Mouse (Mus musculus): ENCODE measurements around the gene Fgfr1op.
"Not testable (repeated sequence)": the region's sequence is repeated elsewhere in the genome, so short reads cannot be mapped to it uniquely, and the experiment has no call there.

The Fgfr1op gene

DNA sequence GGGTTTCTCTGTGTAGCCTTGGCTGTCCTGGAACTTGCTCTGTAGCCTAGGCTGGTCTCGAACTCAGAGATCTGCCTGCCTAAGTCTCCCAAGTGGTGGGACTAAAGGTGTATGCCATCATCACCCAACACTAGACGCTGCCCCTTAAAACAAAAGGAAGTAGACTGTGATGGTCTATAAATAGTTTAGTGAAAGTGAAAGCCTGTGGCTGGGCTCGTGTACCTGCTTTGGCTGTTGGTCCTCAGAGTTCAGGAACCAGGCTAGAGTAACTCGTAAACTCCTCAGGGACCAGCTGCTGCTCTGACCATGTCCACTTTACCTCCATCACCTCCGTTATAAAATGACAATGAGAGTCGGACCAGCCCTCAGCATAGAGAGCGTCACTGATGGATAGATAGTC is 5.0 kb downstream of the Fgfr1op start:
- DNase-seq (ENCODE audit: low spot score) = no peak

DNA sequence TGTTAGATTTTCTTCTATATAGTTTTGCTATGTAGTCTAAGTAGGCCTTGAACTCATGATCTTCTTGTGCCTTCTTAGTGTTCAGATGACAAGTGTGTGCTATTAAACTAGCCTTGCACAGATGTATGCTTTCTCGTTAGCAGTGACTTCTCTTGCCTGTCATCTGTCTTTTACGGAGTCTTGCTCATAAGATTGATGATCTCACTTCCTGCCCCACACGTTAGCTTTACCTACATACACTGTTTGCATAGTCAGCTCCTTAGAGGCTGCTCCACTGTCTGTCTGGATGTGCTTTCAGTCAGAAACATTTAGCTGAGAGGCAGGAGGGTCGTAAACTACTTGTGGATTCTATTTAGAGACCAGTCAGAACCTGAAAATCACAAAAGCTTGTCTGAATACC is 5.8 kb downstream of the Fgfr1op start:
- DNase-seq (ENCODE audit: low spot score) = no peak

DNA sequence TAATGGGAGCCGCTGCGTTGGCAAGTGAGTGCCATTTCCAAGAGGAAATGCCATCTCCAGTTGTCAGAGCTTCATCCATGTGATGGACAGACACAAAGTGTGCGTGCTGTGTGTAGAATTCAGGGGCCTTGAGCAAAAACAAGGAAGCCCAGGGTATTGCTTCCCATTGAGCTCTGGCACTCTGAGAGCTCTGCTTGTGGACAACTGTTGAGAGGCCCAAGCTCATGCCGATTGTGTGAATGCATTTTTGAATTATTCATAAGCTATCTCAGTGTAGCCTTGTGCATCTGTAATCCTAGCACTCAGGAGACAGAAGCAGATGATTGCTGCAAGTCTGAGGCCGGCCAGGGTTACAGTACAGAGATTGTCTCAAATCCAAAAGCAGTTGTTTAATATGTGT is 11.8 kb downstream of the Fgfr1op start:
- no peak for DNase-seq (ENCODE audit: low spot score)

DNA sequence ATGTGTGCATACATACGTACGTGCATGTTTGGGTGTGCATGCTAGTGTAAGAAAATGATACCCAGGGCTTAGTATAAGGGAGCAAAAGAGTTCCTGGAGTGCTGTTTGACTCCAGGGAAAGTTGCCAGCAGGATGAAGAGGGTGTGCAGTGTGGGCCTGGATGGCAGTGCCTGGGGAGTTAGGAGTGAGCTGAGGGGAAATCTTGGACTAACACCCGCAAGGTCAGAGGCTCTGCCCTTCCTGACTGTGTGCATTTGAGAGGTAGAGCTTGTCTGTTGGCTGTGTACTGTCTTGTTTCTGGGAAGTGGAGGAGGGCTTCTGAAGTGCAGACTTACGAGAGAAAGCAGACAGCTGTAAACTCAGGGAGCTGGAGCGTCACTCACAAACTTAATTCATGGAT is 18.5 kb downstream of the Fgfr1op start:
- DNase-seq (ENCODE audit: low spot score) = no peak

DNA sequence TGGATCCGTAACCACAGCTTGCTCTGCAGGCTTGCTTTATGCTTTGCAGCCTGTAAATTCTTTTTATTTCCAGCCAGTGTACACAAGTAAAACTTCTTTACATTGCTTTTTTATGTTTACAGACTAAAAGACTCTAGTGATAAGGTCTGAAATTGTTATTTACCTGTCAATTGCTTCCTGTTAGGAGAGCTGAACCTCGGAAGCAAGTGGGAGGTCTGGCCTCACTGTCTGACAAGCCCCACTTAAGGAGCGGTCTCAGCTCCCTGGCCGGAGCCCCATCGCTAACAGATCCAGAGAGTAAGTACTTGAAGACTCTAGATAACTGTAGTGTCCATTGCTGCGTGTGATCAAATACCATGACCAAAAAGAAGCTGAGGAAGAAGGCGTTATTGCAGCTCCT is 18.9 kb downstream of the Fgfr1op start:
- no peak for DNase-seq (ENCODE audit: low spot score)

DNA sequence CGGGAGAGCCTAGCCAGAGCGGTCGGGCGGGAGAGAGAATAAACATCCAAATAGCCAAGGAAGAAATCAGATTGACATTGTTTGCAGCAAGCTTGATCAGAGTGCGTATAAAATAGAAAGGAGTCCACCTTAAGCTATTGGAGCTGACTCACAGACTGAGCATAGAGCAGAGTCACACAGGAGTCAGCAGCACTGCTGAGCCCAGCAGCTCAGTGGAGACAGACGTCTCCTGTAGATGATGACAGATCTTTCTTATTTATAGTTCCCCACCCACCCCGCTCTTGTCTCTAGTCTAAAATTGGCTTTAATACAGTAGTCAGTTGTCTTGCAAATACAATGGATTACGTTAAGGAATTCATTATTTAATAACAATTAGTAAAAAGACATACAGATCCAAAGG is 28.4 kb downstream of the Fgfr1op start:
- DNase-seq (ENCODE audit: low spot score) = no peak

DNA sequence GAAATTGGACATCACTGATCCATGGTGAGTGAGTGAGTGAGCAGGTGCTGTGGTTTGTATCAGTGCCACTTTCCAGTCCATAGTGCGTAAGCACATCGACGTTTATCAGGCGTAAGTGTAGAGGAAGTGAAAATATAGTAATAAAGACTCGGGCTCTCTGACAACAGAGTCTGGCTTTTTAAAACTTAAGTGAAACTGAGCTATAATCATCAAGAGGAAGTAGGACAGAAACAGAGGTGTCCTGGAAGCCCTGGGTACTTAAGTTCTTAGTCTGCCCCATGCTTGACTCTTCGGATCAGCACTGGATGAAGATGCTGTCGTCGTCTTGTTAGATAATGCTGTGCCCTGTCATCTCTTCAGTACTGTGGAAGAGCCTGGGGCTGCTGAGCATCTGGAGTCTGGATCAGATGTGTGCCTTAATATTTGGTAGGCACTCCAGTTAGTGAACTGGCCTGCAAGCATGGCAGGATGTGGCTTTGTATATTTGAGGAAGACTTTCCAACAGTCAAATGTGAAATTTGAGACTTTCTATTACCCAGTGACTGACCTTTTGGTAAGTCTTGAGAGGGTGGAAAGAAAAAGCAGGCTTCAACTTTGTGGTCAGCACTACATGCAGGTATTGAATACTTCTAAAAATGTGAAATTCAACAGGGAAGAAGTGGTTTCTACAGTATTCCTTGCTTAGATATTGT is 30.5 kb downstream of the Fgfr1op start:
- DNase-seq (ENCODE audit: low spot score) = no peak

DNA sequence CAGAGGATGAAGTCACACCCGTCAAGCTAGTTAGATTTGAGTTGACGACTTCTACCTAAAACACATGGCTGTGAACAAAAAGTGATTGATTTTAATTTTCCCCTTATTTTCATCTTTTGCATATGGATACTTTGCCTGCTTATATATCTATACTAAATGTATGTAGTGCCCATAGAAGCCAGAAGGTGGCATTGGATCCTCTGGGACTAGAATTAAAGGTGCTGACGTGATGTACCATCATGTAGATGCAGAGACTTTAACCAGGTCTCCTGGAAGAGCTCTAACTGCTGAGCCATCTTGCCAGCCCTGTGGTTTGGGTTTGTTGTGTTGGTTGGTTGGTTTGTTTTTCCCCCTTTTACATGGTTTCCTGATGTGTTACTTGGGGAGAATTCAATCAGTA is 32.4 kb downstream of the Fgfr1op start:
- no peak for DNase-seq (ENCODE audit: low spot score)

DNA sequence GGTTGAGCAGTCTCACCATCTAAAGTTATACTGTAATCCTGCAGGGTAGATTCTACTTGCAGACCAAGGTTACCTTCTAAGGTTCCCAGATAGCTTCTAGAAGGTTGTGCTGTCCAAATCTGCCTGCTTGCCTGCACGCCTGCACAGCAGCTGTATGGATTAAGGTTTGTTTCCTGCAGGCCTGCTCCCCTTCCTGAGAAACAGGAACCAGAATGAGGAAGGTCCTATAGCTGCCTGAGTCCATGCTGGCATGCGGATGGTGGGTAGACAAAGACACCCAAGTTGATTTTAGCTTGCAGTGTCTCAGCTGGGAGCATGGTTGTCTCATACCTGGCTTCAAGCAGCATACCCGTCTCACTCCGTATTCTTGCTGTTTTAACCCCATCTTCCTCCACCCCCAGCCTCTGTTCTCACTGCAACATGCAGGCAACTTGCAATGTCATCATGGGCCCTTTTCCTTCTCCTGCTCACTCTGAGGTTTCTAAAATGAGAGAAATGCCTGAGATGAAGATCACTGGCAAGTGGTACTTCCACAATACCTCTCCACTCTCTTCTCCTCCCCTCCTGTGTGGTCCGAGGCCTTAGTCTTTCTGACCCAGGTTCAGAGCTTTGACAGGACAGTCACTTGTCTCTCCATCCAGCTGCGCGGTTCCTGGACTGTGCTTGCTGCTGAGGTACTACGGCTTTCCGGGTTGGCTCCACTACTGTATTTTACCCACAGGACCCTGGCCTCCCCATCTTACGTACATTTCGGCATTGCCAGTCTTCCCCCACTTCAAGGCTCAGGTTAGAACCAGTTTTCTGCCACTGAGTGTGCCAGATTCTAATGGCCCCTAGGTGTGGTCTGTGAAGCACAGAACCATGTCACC is 34.0 kb downstream of the Fgfr1op start:
- no peak for DNase-seq (ENCODE audit: low spot score)

DNA sequence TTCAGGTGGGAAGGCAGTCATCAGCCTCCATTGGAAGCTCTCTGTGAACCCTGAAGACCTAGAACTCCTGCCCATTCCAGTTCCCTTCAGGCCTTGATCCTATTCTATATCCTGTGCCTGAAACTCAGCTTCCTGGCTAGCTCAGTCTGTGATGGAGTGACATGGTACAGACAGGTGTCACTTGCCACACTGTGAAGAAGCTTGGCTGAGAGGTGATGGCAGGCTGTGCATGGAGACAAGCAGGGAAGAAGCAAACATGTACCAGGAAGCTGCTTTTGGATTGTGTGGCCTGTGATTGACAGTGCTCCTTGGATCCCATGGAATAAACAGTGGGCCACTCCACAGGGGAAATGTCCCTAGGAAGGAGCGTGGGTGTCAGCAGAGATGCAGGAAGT is 34.6 kb downstream of the Fgfr1op start:
- DNase-seq (ENCODE audit: low spot score) = no peak

DNA sequence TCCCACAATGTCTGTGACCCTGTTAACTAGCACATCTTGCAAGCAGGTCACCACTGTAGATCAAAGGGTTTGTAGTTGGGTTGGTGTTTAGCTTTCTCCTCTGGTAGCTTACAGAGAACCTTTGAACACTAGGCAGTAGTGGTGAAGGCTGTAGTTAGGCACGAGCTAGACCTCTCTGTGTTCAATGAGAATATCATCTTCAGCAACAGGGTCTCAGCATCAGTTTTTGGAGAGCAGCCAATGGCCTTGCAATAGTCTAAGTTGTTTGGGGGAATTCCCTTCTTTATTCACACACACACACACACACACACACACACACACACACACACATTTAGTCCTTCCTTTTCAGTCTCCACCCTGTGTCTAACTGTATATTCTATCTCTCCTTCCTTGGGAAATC is 38.2 kb downstream of the Fgfr1op start:
- DNase-seq (ENCODE audit: low spot score) = no peak

DNA sequence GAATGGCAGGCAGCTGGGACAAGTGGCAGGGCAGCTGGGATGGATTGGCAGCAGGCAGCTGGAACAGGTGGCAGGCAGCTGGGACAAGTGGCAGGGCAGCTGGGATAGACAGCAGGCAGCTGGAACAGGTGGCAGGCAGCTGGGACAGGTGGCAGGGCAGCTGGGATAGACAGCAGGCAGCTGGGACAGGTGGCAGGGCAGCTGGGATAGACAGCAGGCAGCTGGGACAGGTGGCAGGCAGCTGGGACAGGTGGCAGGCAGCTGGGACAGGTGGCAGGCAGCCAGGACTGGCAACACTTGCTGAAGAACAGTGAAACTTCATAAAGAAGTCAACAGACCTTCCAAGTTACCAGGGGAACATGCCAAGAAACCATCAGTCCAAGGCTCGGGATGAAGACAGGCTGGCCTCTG is 39.9 kb downstream of the Fgfr1op start:
- DNase-seq (ENCODE audit: low spot score) = not testable (repeated sequence)

DNA sequence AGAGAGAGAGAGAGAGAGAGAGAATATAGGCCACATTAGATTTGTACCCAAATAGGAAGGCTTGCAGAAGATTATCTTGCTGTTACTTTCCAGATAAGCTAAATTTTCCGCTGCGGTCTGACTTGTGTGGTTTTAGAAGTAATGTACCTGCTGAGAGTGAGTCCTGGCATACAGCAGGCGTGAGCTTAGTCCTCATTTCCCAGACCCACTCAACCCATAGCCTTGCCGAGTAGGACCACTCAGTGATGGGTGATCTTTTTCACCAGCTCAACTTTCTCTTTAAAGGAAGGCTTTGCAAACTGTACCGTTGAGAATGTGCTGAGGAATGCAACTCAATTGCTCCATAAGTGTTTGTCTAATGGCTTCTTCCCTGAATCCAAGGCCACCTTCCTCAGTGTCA is 41.4 kb downstream of the Fgfr1op start:
- no peak for DNase-seq (ENCODE audit: low spot score)

DNA sequence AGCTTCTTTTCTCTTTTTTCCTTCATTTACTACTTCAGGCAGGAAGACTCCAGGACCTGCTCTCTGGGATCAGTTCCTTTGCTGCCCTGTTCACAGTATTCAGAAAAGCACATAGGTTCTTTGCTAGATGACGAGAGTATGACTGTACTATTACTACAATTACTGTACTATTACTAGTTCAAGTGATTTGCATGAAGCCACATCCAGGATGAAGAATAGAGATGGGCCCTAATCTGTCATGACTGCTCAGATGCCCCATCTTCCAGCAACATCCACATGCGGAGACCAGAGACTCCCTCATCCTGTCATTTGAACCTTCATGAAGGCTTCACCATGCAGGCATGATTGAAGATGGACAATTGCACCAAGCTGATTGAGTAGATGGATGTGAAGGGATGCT is 44.4 kb downstream of the Fgfr1op start:
- DNase-seq (ENCODE audit: low spot score) = no peak

DNA sequence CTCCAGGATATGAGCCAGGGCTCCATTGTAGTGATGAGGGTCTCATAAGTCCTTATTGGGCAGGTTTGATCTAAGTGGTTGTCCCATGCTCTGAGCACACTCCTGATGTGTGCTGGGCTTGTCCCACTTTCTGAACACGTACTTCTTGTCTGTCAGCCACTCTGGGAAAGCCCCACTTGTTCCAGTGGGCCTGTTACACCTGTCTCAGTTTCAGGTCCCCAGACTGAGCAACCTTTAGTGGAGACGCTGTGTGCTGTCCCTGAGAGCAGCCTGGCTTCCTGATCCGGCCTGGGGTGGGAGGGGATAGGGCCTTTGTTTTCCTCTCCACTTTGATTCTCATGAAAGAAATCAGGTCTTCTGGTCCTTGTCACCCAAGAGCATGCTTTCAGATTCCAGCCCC is 44.9 kb downstream of the Fgfr1op start:
- no peak for DNase-seq (ENCODE audit: low spot score)

DNA sequence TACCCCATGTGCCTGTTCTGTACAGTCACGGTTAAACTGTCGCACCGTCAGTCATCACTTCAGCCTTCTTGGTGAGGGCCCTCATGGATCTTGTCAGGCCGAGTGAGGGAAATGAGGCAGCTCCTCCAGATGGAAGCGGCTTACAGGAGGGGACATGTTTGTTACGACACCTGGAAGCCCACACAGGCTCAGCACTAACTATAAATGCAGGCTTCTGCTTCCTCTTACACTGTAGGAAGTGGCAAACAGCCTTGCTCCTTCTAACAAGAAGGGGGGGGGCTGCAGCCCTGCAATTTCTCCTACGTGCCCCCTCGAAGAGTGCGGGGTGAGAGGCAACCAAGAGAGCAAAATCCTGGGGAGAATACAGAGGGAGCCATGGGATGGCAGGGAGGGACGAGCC is 45.4 kb downstream of the Fgfr1op start:
- no peak for DNase-seq (ENCODE audit: low spot score)

DNA sequence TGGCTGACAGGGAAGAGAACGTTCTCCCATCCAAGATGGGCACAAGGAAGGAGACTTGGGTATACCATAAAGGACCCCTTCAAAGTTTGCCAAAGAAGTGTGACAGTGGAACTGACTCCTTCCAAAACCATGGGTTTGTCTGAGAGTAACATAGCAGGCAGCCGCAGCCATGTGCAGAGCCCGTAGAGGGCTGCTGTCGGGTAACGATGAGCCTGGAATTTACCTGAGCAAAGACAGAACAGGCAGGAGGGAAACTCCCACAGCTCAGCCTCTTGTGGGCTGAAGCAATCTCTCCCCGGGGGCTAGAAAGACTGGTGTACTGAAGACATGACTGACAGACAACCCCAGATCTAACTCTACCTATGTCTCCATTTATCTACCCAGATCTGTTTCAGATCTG is 46.1 kb downstream of the Fgfr1op start:
- DNase-seq (ENCODE audit: low spot score) = no peak

DNA sequence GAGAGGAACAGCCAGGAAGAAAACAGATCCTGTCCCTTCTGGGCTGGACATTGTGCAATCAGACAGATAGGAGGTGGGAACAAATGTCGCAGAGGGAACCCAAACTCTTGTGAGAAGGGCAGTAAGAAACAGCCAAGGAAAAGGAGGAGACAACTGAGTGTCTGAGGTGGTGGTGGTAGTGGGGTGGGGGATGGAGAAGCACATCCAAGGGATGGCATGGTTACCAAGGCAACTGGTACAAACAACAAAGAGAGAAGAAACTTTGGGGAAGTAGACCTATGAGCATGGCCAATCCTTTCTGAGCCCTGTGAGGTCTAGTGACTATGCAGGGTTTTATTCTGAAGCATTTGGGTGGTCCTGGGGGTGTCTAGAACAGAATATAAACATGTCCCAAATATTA is 49.1 kb downstream of the Fgfr1op start:
- DNase-seq (ENCODE audit: low spot score) = no peak

DNA sequence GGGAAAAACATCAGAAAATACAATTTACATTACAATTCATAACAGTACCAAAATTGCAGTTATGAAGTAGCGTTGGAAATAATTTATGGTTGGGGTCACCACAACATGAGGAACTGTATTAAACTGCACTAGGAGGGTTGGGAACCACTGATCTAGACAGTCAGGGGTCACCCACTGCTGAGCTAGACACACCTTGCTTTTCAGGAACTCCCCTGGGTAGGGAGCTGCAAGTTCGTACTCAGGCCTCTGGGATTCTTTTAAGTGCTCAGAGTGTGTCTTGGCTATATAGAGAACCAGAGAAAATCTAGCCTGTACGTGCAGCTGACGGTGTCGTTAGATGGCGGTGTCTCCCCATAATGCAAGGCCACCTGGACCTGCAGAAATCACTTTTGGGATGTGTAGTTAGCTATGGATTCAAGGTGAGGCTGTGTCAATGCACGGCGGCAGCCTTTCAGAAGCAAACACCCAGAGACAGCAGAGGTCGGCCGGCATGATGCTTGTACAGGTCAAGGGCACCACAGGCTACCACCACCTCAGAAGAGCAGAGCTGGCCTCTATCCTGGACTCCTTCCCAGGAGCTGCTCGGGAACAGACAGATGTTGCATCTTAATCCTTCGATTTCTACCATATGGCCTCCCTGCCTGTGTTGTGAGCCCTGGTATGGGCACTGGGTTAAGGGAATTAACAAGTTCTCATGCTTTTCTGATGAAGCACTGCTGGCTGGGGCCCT is 49.9 kb downstream of the Fgfr1op start:
- DNase-seq (ENCODE audit: low spot score) = no peak

DNA sequence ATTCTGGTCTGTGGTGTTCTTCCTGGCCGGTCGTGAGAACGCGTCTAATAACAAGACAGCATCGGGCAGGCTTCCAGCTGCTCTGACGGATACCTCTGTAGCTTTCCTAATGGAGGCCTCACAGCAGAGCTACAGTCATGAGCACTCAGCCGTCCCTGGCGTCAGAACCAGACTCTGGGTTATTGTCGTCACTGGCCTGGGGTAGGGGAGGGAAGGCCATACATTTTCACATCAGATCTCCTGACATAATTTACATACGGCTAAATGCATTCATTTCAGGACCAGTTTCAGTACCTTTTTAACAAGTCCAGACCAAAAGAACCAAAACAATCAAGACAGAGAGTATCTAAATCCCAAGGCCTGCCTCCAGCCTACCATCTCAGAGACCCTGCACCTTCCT is 57.9 kb downstream of the Fgfr1op start:
- no peak for DNase-seq (ENCODE audit: low spot score)

DNA sequence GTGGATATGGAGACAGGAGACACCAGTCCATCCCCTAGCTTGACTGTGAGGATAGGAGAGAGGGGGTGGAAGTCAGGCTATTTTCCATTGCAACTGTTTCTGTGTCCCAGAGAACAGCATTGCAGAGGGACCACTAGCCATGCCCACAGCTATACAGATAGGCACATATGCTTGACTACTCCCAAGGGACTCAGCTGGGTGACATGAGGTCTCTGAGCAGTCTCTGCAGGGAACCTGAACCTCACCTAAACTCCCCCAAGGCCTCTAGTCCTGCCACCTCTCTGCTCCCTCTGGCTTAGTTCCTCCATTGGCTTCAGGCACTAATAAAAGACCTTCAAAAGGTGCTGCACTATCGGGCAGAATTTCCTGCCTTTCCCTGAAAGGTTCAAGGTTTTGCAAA is 58.8 kb downstream of the Fgfr1op start:
- no peak for DNase-seq (ENCODE audit: low spot score)

DNA sequence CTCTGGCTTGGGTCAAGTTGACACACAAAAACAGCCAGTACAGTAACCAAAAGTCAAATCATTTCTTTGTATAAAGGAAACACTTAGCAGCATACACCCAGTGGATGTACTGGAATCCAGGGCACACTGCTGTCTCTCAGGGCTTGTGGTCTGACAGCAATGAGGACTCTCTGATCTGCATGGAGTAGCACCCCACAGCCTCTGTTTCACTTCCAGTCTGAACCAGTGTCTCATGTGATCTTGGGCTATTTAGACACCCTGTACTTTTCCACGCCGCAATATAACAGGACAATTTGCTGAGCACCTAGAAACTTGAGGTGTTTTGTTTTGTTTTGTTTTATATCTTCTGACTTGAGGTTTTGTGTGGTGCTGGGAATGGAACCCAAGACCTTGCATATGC is 59.9 kb downstream of the Fgfr1op start:
- no peak for DNase-seq (ENCODE audit: low spot score)

DNA sequence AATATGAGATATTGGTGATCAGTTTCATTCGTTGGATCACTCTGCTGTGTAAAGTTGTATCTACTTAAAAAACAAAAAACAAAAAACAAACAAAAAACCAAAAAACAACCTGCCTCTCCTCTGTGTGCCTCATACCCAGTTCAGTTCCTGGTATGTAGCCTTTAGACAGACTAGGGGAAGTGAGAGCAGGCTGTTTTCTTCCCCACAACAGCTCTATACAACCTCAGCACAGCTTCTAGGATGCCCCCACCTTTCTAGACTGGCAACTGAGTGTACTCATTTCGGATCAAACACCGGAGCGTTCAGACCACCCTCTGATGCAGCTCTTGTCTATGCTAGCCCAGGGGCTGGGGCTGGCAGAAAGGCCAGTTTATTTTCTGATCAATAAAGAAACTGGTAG is 60.4 kb downstream of the Fgfr1op start:
- DNase-seq (ENCODE audit: low spot score) = no peak
